Mouse (Mus musculus) MEL (cell line): ENCODE measurements at regions not wholly inside any gene's neighbourhood (a gene's known extent, or its start where the extent isn't known, plus 50 kb on each side); places are given as distances from the start of the nearest gene placed in this dataset.
A peak's percentile ranks its signal among the peaks of the same experiment; 100 is the strongest.

Source experiments
- DNase-seq: peaks from one replicate; pipeline ENCODE4 v3.0.0; 2011; ENCODE audit warnings: low read depth, low spot score
- H3K27ac ChIP-seq: 2 replicates; pipeline ENCODE4 v1.5.1; 2012; ENCODE audit warnings: low read depth, mild to moderate bottlenecking, control low read depth, low read length, moderate library complexity; ENCODE audit not compliant: control insufficient read depth
- H3K27me3 ChIP-seq, 2 experiments: fragments of 150-350 bp in 1 of 2; sonication (generic) in 1 of 2; 2 replicates each; pipeline ENCODE4 v1.6.1; 2012; ENCODE audit warnings: low read length in 2 of 2, mild to moderate bottlenecking in 2 of 2, improper control_type of control experiment in 1 of 2, moderate library complexity in 1 of 2; ENCODE audit not compliant: insufficient read depth in 2 of 2, control insufficient read depth in 1 of 2
- H3K36me3 ChIP-seq, 2 experiments: 2 replicates each; pipeline ENCODE4 v1.6.1; 2012 to 2014; ENCODE audit warnings: low read length in 2 of 2, improper control_type of control experiment in 1 of 2, inconsistent platforms in 1 of 2, mild to moderate bottlenecking in 1 of 2; ENCODE audit not compliant: insufficient read depth in 2 of 2, control insufficient read depth in 1 of 2
- H3K4me1 ChIP-seq, 2 experiments: fragments of 150-350 bp in 1 of 2; sonication (generic) in 1 of 2; 2 replicates each; pipeline ENCODE4 v1.6.1; 2012; ENCODE audit warnings: low read length in 2 of 2, improper control_type of control experiment in 1 of 2, mild to moderate bottlenecking in 1 of 2; ENCODE audit not compliant: insufficient read depth in 2 of 2, control insufficient read depth in 1 of 2
- H3K4me3 ChIP-seq, 2 experiments: fragments of 150-350 bp in 1 of 2; sonication (generic) in 1 of 2; 2 replicates each; pipeline ENCODE4 v1.5.1; 2012; ENCODE audit warnings: low read depth in 2 of 2, low read length in 2 of 2, mild to moderate bottlenecking in 2 of 2, moderate library complexity in 2 of 2, control low read depth in 1 of 2, improper control_type of control experiment in 1 of 2; ENCODE audit not compliant: control insufficient read depth in 1 of 2, insufficient read depth in 1 of 2
- H3K79me2 ChIP-seq: 2 replicates; pipeline ENCODE4 v1.6.1; 2012; ENCODE audit warnings: mild to moderate bottlenecking, low read length, moderate library complexity; ENCODE audit not compliant: control insufficient read depth, poor library complexity, insufficient read depth
- H3K9ac ChIP-seq: 2 replicates; pipeline ENCODE4 v1.6.1; 2012; ENCODE audit warnings: low read depth, mild to moderate bottlenecking, control low read depth, low read length, moderate library complexity; ENCODE audit not compliant: control insufficient read depth, poor library complexity, severe bottlenecking
- H3K9me3 ChIP-seq: fragments of 150-350 bp; sonication (generic); replicated peaks from 2 replicates; pipeline ENCODE4 v1.6.1; 2012; ENCODE audit warnings: mild to moderate bottlenecking, low read length, improper control_type of control experiment, moderate library complexity; ENCODE audit not compliant: insufficient read depth
- CTCF ChIP-seq, 3 experiments: IDR thresholded peaks in 2 of 3; conservative IDR thresholded peaks in 1 of 3; 2 replicates each; pipeline ENCODE4 v1.5.1; 2011 to 2012; ENCODE audit warnings: low read length in 3 of 3, low read depth in 2 of 3, mild to moderate bottlenecking in 2 of 3, improper control_type of control experiment in 1 of 3, inconsistent platforms in 1 of 3, mixed read lengths in 1 of 3, moderate library complexity in 1 of 3; ENCODE audit not compliant: control insufficient read depth in 1 of 3, insufficient read depth in 1 of 3, poor library complexity in 1 of 3, severe bottlenecking in 1 of 3
- E2F4 ChIP-seq: IDR thresholded peaks from 2 replicates; pipeline ENCODE4 v1.6.1; 2011; ENCODE audit warnings: low read depth, low read length, improper control_type of control experiment, borderline replicate concordance
- EP300 ChIP-seq, 2 experiments: IDR thresholded peaks; 2 replicates each; pipeline ENCODE4 v1.6.1; 2011; ENCODE audit warnings: improper control_type of control experiment in 2 of 2, low read length in 2 of 2, low read depth in 1 of 2, mild to moderate bottlenecking in 1 of 2
- ETS1 ChIP-seq: IDR thresholded peaks from 2 replicates; pipeline ENCODE4 v1.6.1; 2012; ENCODE audit warnings: low read depth, mild to moderate bottlenecking, inconsistent platforms, low read length, improper control_type of control experiment, moderate library complexity
- GATA1 ChIP-seq: IDR thresholded peaks from 2 replicates; pipeline ENCODE4 v1.6.1; 2011; ENCODE audit warnings: low read depth, low read length, improper control_type of control experiment
- NELFE ChIP-seq: IDR thresholded peaks from 2 replicates; pipeline ENCODE4 v1.6.1; 2011; ENCODE audit warnings: low read depth, low read length, improper control_type of control experiment
- NRF1 ChIP-seq: IDR thresholded peaks from 2 replicates; pipeline ENCODE4 v1.6.1; 2014; ENCODE audit warnings: low read depth, mild to moderate bottlenecking, inconsistent platforms, low read length, improper control_type of control experiment, moderate library complexity; ENCODE audit not compliant: poor library complexity, insufficient read depth, severe bottlenecking
- RCOR1 ChIP-seq: IDR thresholded peaks from 2 replicates; pipeline ENCODE4 v1.6.1; 2012; ENCODE audit warnings: low read depth, mild to moderate bottlenecking, inconsistent platforms, low read length, improper control_type of control experiment
- TCF12 ChIP-seq: IDR thresholded peaks from 2 replicates; pipeline ENCODE4 v1.6.1; 2014; ENCODE audit warnings: low read depth, mild to moderate bottlenecking, inconsistent platforms, low read length, improper control_type of control experiment, moderate library complexity
- USF2 ChIP-seq, 2 experiments: IDR thresholded peaks; 2 replicates each; pipeline ENCODE4 v1.6.1; 2011 to 2012; ENCODE audit warnings: improper control_type of control experiment in 2 of 2, low read length in 2 of 2, borderline replicate concordance in 1 of 2, inconsistent platforms in 1 of 2, low read depth in 1 of 2, mild to moderate bottlenecking in 1 of 2; ENCODE audit not compliant: insufficient read depth in 1 of 2
- ZKSCAN1 ChIP-seq: IDR thresholded peaks from 2 replicates; pipeline ENCODE4 v1.6.1; 2012; ENCODE audit warnings: low read depth, mild to moderate bottlenecking, inconsistent platforms, low read length, improper control_type of control experiment, moderate library complexity
- ZMIZ1 ChIP-seq: IDR thresholded peaks from 2 replicates; pipeline ENCODE4 v1.6.1; 2012; ENCODE audit warnings: low read depth, mild to moderate bottlenecking, inconsistent platforms, low read length, improper control_type of control experiment, moderate library complexity
- ZNF384 ChIP-seq: IDR thresholded peaks from 2 replicates; pipeline ENCODE4 v1.6.1; 2012; ENCODE audit warnings: low read depth, mild to moderate bottlenecking, inconsistent platforms, low read length, improper control_type of control experiment

GRCm38 (mm10) chr17:92733941-92734340 is 464.9 kb upstream of the Adcyap1 start:
- H3K4me3 ChIP-seq = no peak overlapping the region
- no peak for TF ChIP-seq USF2 (IDR thresholded peaks at IDR 0.05; ENCODE audit: borderline replicate concordance in 1 of 2, insufficient read depth in 1 of 2, low read depth in 1 of 2, low read length in 2 of 2)
- TF ChIP-seq NRF1 = no peak
- TF ChIP-seq ZNF384 = peak; percentile 55; the same call in 1 of the 2 replicates
- TF ChIP-seq ZMIZ1 = no peak
- TF ChIP-seq E2F4 = no peak
- TF ChIP-seq ZKSCAN1 = no peak
- TF ChIP-seq RCOR1 = no peak
- TF ChIP-seq, all 39 proteins: peak for 1
- no peak overlapping the region for H3K9ac ChIP-seq
- H3K79me2 ChIP-seq = no peaks in the 10 kb centered on the region
- no peaks in the 10 kb centered on the region for H3K36me3 ChIP-seq
- no peak overlapping the region for H3K27ac ChIP-seq
- H3K4me1 ChIP-seq = no peaks in the 10 kb centered on the region
- no peak for DNase-seq
- no peaks in the 10 kb centered on the region for H3K27me3 ChIP-seq
- H3K9me3 ChIP-seq = no peaks in the 10 kb centered on the region

GRCm38 (mm10) chr17:92748172-92748571 is 450.6 kb upstream of the Adcyap1 start:
- no peaks in the 10 kb centered on the region for H3K27me3 ChIP-seq
- no peaks in the 10 kb centered on the region for H3K79me2 ChIP-seq
- no peaks in the 10 kb centered on the region for H3K4me1 ChIP-seq
- peaks cover 0 to 4% of the 10 kb centered on the region in 2 experiments; a peak in 2 of 4 replicates for H3K36me3 ChIP-seq
- no peaks in the 10 kb centered on the region for H3K9me3 ChIP-seq
- no peak overlapping the region for H3K27ac ChIP-seq
- H3K9ac ChIP-seq = no peak overlapping the region
- no peak overlapping the region for H3K4me3 ChIP-seq
- TF ChIP-seq ETS1 (0 out of 2 replicates have a peak, but pooled peaks have one; percentile 15), GATA1 (peak; percentile 49; the same call in 1 of the 2 replicates), NELFE (no peak), TCF12 (peak; percentile 76), CTCF (IDR thresholded peaks at IDR 0.05 in 2 of 3, conservative IDR thresholded peaks at IDR 0.05 in 1 of 3; ENCODE audit: control insufficient read depth in 1 of 3, insufficient read depth in 1 of 3, low read depth in 2 of 3, low read length in 3 of 3, poor library complexity in 1 of 3, severe bottlenecking in 1 of 3) (no peak), EP300 (IDR thresholded peaks at IDR 0.05; ENCODE audit: low read depth in 1 of 2, low read length in 2 of 2) (peak in 1 of 2 experiments; percentile 60; a peak in 2 of 4 replicates), E2F4 (no peak), RCOR1 (peak; percentile 39; the same call in 1 of the 2 replicates)
- no peak for DNase-seq
